Mouse (Mus musculus) forebrain, embryonic 16.5 days (tissue): ENCODE measurements around the gene Arhgef28. TPM values are rescaled to one million over a fixed set of nuclear protein-coding genes. Genes with fewer than 3 reads are reported as not detected.
A peak's percentile ranks its signal among the peaks of the same experiment; 100 is the strongest.

ENCODE experiments used
- ATAC-seq: fragments of 200-750 bp; cut with Nextera tagmentation; 2 replicates; pipeline ENCODE4 v1.8.0; 2017; ENCODE audit warnings: mild to moderate bottlenecking, moderate library complexity
- H3K27ac ChIP-seq: fragments of 300-500 bp; sonication (generic); 2 replicates; pipeline ENCODE4 v1.5.1; 2014; ENCODE audit warnings: low read length, control low read depth
- H3K27me3 ChIP-seq: fragments of 300-500 bp; sonication (generic); replicated peaks from 2 replicates; pipeline ENCODE4 v1.6.1; 2014; ENCODE audit warnings: low read length; ENCODE audit not compliant: control insufficient read depth, insufficient read depth
- H3K36me3 ChIP-seq: fragments of 300-500 bp; sonication (generic); 2 replicates; pipeline ENCODE4 v1.6.1; 2014; ENCODE audit not compliant: control insufficient read depth, insufficient read depth
- H3K4me1 ChIP-seq: fragments of 300-500 bp; sonication (generic); replicated peaks from 2 replicates; pipeline ENCODE4 v1.6.1; 2014; ENCODE audit warnings: low read length; ENCODE audit not compliant: control insufficient read depth, insufficient read depth
- H3K4me2 ChIP-seq: fragments of 300-500 bp; sonication (generic); 2 replicates; pipeline ENCODE4 v1.6.1; 2014; ENCODE audit warnings: mild to moderate bottlenecking, low read length, control low read depth
- H3K4me3 ChIP-seq: fragments of 300-500 bp; sonication (generic); replicated peaks from 2 replicates; pipeline ENCODE4 v1.5.1; 2014; ENCODE audit warnings: mild to moderate bottlenecking, low read length, control low read depth
- H3K9ac ChIP-seq: fragments of 300-500 bp; sonication (generic); replicated peaks from 2 replicates; pipeline ENCODE4 v1.6.1; 2014; ENCODE audit warnings: low read depth, low read length, control low read depth
- H3K9me3 ChIP-seq: fragments of 300-500 bp; sonication (generic); 2 replicates; pipeline ENCODE4 v1.6.1; 2016; ENCODE audit warnings: low read length; ENCODE audit not compliant: control insufficient read depth
- WGBS: fragments of 180-500 bp; shearing (Covaris S2); extraction: QIAGEN DNeasy Blood & Tissue Kit; methylation state at CpG from one replicate; pipeline ENCODE4 v1.1.7; 2014; 5-methylcytosine and 5-hydroxymethylcytosine counted together
- polyA plus RNA-seq: library from polyadenylated mRNA; unstranded; fragments of >200 nt; fragmentation: Nextera tagmentation; extraction: Ambion mirVana; gene quantifications from 2 replicates; pipeline ENCODE4 v1.2.1, GENCODE M21; 2015

Gene Arhgef28
- polyA plus RNA-seq, 1 experiment from 2014 or later = 17.3 TPM

DNA sequence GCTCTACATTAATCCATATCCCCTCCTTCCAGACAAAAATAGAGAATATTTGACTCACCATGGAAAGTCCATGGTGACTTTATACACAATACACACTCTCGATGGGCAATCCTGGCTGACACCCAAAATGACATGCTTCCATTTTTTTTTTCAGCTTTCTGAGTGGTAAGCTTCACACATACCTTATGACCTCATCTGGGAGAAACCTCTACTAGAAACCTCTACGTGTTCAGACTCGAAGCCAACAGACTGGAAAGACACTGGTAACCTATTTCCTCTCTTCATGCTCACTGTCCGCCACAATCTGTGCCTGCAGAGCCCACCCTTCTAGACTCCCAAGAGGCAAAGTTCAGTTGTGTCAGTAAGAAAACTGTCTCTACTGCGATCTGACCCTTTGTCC lies 84.2 kb downstream of the Arhgef28 start:
- Histone ChIP-seq H3K36me3 (no peaks in the 10 kb centered on the region), H3K27me3 (no peaks in the 10 kb centered on the region), H3K4me2 (no peak overlapping the region), H3K27ac (no peak overlapping the region), H3K9me3 (no peaks in the 10 kb centered on the region), H3K4me3 (no peak overlapping the region), H3K4me1 (no peaks in the 10 kb centered on the region; the same call in 1 of the 2 replicates), H3K9ac (no peak overlapping the region)
- ATAC-seq = no peak
- WGBS = 86% methylated on average over 5 of the region's 5 CpGs

DNA sequence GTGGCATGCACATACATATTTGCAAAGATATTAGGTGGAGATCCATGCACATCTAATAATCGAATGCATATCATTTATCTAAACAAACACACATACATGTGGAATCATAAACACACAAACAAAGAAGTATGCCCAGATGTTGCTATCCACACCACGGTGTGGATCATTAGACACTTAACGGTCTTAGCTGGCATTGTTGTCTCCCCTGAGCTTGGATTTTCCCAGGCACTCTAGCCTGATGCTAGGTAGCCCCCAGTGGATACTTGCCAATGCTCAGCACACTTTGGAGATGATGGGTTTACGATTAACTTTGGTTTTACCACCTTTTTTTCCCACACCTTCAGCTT lies 85.1 kb downstream of the Arhgef28 start:
- Histone ChIP-seq H3K4me2 (no peak overlapping the region), H3K27me3 (no peaks in the 10 kb centered on the region), H3K27ac (no peak overlapping the region), H3K36me3 (no peaks in the 10 kb centered on the region), H3K4me1 (no peaks in the 10 kb centered on the region; the same call in 1 of the 2 replicates), H3K9ac (no peak overlapping the region), H3K9me3 (no peaks in the 10 kb centered on the region), H3K4me3 (no peak overlapping the region)
- 87% methylated on average over 4 of the region's 4 CpGs for WGBS
- ATAC-seq = no peak

DNA sequence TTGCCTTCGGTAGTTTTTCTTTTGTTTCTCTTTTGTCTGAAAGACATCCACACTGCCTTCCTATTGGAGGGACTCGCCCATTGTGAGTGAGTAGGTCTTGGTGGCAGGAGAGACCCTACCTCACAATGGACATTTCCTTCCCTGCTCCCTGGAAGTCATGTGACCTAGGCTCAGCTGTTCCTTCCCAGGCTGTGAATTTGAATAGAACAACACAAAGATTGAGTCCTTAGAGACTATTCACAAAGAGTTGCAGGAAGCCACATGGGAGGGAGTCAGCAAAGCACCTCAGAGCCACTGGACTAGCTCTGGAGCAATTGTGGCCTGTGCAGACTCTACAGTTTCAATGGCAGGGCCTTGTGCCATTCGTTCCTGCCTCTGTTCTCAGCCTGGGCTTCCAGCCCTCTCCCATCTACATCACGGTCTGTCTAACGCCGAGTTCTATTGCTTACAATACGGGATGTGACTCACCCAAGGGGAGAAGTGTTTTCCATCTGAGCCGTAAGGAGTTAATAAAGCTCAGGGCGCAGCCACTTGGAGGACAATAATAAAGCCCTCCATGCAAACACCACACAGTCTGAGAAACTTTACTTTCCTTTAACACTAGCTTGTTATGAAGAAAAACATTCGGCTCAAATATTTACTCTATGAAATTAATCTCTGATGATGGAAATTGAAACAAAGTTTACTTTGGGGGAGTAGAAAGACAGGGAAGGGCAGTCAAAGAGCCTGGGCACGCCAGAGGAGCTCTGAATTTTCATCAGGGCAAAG lies 85.7 kb downstream of the Arhgef28 start:
- Histone ChIP-seq H3K4me2 (no peak overlapping the region), H3K4me3 (no peak overlapping the region), H3K4me1 (no peaks in the 10 kb centered on the region; the same call in 1 of the 2 replicates), H3K27me3 (no peaks in the 10 kb centered on the region), H3K9ac (no peak overlapping the region), H3K36me3 (no peaks in the 10 kb centered on the region), H3K9me3 (no peaks in the 10 kb centered on the region), H3K27ac (no peak overlapping the region)
- 77% methylated on average over 11 of the region's 11 CpGs for WGBS
- ATAC-seq = no peak

DNA sequence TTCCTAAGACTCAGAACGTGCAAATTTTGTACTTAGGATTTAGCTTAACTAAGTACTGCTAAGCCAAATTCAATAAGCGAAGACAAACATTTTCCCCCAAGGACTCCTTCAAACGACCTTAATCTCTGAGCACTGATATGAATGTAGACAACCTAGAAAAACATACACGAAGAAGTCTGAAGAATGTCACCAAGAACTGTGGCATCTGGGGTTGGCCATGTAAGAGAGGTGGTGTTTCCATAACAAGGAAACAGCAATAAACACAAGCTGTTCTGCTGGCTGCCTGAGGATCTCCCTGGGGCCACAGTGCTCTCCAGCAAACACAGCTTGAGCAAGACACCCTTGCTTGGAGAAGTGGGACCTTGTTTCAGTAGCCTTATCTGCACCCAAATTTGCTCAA lies 87.9 kb downstream of the Arhgef28 start:
- H3K27me3 ChIP-seq = no peaks in the 10 kb centered on the region
- WGBS = 62% methylated on average over 4 of the region's 4 CpGs
- H3K36me3 ChIP-seq = no peaks in the 10 kb centered on the region
- H3K4me1 ChIP-seq = no peaks in the 10 kb centered on the region; the same call in 1 of the 2 replicates
- no peak overlapping the region for H3K4me2 ChIP-seq
- no peak overlapping the region for H3K9ac ChIP-seq
- H3K27ac ChIP-seq = no peak overlapping the region
- no peak for ATAC-seq
- H3K9me3 ChIP-seq = no peaks in the 10 kb centered on the region
- H3K4me3 ChIP-seq = no peak overlapping the region

DNA sequence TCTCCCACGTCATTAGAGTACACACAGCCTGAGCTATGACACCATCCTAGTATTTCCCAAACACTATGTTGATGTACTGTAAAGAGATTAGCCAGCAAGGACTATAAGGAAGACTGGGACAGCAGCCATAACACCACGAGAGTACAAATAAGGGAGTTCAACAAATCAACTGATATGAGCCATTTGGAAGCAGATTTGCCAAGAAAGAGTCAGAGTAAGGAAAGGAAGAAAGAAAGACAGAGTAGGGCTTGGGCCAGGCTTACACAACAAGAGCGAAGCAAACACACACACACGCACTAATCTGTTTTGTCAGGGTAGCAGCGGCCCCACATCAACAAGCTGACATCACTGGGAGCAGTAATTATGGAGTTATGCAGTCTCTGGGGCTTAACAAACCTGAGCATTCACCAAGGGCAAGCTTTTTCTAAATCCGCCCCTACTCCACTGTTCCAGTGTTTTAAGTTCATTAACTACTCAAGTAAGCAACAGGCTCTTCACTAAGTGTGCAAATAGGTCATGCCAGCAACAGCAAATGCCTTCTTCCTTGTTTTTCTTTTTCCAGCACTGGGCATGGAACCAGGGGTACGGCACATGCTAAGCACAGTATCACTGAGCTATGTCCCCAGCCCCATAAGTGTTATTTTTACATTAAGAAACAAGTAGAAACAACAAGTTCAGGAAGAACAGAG lies 88.5 kb downstream of the Arhgef28 start:
- WGBS = 26% methylated on average over 7 of the region's 7 CpGs
- H3K4me1 ChIP-seq = no peaks in the 10 kb centered on the region; the same call in 1 of the 2 replicates
- no peaks in the 10 kb centered on the region for H3K27me3 ChIP-seq
- no peak overlapping the region for H3K9ac ChIP-seq
- no peaks in the 10 kb centered on the region for H3K9me3 ChIP-seq
- H3K4me2 ChIP-seq = no peak overlapping the region
- ATAC-seq = peak; percentile 87
- no peaks in the 10 kb centered on the region for H3K36me3 ChIP-seq
- H3K27ac ChIP-seq = no peak overlapping the region
- no peak overlapping the region for H3K4me3 ChIP-seq

DNA sequence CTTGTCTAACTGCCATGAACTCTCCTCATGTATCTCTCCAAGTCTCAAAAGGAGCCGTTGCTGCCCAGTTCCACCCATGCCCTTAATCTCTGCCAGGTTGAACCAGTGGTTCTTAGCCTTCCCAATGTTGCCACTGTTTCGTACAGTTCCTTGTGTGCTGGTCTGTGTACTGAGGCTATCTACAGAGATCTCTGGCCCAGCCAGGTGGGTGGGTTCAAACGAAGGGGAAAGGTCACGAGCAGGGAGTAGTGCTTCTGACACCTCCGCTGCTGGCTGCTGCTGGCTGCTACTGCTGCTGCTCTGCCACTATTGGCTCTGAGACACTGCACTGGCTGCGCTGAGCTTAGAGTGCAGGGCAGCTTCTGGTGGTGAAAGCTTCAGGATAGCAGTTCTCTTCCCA lies 90.6 kb downstream of the Arhgef28 start:
- WGBS = 84% methylated on average over 6 of the region's 6 CpGs
- H3K4me2 ChIP-seq = no peak overlapping the region
- no peak overlapping the region for H3K4me3 ChIP-seq
- H3K9me3 ChIP-seq = no peaks in the 10 kb centered on the region
- no peak overlapping the region for H3K9ac ChIP-seq
- no peaks in the 10 kb centered on the region for H3K36me3 ChIP-seq
- no peak for ATAC-seq
- H3K27me3 ChIP-seq = no peaks in the 10 kb centered on the region
- no peak overlapping the region for H3K27ac ChIP-seq
- no peaks in the 10 kb centered on the region; the same call in 1 of the 2 replicates for H3K4me1 ChIP-seq

DNA sequence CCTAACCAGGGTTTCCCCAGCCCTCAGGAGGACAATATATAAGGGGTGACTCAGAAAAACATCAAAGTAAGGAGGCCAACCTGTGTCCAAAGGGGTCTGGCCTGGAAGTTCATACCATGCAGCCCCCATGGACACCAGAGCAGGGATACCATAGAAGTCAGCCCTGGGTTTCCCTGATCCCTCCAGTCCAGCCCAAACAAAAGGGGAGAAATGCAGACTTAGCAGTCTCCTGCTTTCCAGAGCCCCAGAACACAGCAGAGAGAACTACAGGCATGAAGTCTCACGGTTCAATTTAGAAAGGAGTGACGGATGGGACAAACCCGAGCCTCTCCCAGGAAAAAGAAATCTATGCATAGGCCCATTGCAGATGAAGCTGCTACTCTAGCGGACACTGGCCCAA lies 91.2 kb downstream of the Arhgef28 start:
- Histone ChIP-seq H3K9ac (no peak overlapping the region), H3K4me1 (no peaks in the 10 kb centered on the region; the same call in 1 of the 2 replicates), H3K9me3 (no peaks in the 10 kb centered on the region), H3K36me3 (no peaks in the 10 kb centered on the region), H3K4me3 (no peak overlapping the region), H3K4me2 (no peak overlapping the region), H3K27ac (no peak overlapping the region), H3K27me3 (no peaks in the 10 kb centered on the region)
- WGBS = 82% methylated on average over 4 of the region's 4 CpGs
- no peak for ATAC-seq

DNA sequence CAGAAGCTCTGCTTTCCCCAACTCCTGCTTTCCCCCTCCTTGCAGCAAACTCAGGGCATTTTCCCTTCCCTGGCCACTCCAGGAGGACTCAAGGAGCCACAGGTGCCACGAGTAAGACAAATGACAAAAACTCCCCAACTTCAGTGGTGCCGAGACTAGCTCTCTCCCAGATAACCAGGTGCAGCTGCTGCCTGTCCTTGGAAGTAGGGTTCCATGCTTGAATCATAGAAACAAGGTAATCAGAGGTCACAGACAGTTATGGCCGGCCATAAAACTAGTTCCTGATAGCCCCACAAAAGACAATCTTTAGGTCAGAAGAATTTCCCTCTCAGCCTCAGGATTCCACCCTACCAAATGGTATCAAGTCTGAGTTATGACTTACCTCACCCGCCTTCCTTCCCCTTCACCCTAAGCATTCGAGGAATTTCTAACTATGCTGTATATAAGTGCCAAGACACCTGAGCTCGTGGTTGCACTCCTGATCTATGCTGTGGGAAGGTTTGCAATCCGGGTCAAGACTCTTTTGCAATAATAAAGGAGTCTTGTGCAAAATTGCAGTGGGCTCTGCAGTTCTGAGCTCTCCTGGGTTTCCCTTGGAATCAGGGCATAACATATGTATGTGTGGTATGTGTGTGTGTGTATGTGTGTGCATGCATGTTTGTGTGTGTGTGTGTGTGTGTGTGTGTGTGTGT lies 93.3 kb downstream of the Arhgef28 start:
- Histone ChIP-seq H3K9me3 (no peaks in the 10 kb centered on the region), H3K27me3 (no peaks in the 10 kb centered on the region), H3K4me2 (no peak overlapping the region), H3K4me1 (no peaks in the 10 kb centered on the region; the same call in 1 of the 2 replicates), H3K36me3 (no peaks in the 10 kb centered on the region), H3K4me3 (no peak overlapping the region), H3K27ac (no peak overlapping the region), H3K9ac (no peak overlapping the region)
- ATAC-seq = no peak
- WGBS = 78% methylated on average over 7 of the region's 7 CpGs

DNA sequence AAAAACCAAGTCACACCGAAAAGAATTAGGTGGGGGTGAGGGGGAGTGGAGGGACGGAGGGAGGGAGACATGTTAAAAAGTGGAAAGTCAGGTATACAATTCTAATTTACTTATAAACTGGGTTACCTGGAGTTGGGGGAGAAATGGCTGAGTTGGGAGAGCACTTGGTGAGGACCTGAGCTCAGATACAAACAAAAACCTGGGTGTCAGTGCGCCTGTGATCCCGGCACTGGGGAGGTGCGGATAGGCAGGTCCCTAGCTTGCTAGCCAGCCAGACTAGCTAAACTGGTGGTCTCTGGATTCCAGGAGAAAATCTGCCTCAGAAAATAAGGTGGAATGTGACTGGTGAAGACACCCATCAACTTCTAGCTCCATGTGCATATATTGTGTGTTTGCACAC lies 94.7 kb downstream of the Arhgef28 start:
- Histone ChIP-seq H3K9ac (no peak overlapping the region), H3K4me2 (no peak overlapping the region), H3K27me3 (no peaks in the 10 kb centered on the region), H3K36me3 (no peaks in the 10 kb centered on the region), H3K4me1 (no peaks in the 10 kb centered on the region), H3K27ac (no peak overlapping the region), H3K4me3 (no peak overlapping the region), H3K9me3 (no peaks in the 10 kb centered on the region)
- ATAC-seq = no peak
- WGBS = 82% methylated on average over 5 of the region's 5 CpGs
